Mouse (Mus musculus): ENCODE results near the gene Man2b1.

The Man2b1 gene

GRCm38 (mm10) chr8:85083108-85083813 lies at the start of gene Man2b1:
Man2b1 (plus strand) TSS chr8:85083270.
- peak; percentile 90 for DNase-seq

- DNase-seq, result peak; percentile 48
Measured at GRCm38 (mm10) chr8:85033867-85034266, 49.2 kb upstream of the Man2b1 start.

GRCm38 (mm10) chr8:85034764-85035163 lies 48.3 kb upstream of the Man2b1 start:
- peak; percentile 77 for DNase-seq

GRCm38 (mm10) chr8:85035165-85035727 lies 47.8 kb upstream of the Man2b1 start:
- peak; percentile 56 for DNase-seq

- DNase-seq, result peak; percentile 59
Measured at GRCm38 (mm10) chr8:85035728-85036310, 47.3 kb upstream of the Man2b1 start.

GRCm38 (mm10) chr8:85036381-85036717 lies 46.7 kb upstream of the Man2b1 start:
- no peak for DNase-seq

GRCm38 (mm10) chr8:85036718-85037365 lies 46.2 kb upstream of the Man2b1 start, which contains the start of gene Tnpo2:
Tnpo2 (plus strand) TSS chr8:85036915.
- DNase-seq, result peak; percentile 95

GRCm38 (mm10) chr8:85037366-85037680 lies 45.7 kb upstream of the Man2b1 start:
- DNase-seq, result no peak

- DNase-seq, result peak; percentile 68
Measured at GRCm38 (mm10) chr8:85037681-85038531, 45.2 kb upstream of the Man2b1 start.

GRCm38 (mm10) chr8:85043619-85044018 lies 39.5 kb upstream of the Man2b1 start:
- no peak for DNase-seq

- no peak for DNase-seq
Measured at GRCm38 (mm10) chr8:85057367-85057766, 25.7 kb upstream of the Man2b1 start.

- peak; percentile 91 for DNase-seq
Measured at GRCm38 (mm10) chr8:85059879-85060616, 23.0 kb upstream of the Man2b1 start, which contains the start of gene Fbxw9. Fbxw9 (plus strand) TSS chr8:85060055.

- DNase-seq, result no peak
Measured at GRCm38 (mm10) chr8:85062603-85063002, 20.5 kb upstream of the Man2b1 start.

- DNase-seq, result no peak
Measured at GRCm38 (mm10) chr8:85065213-85065612, 17.9 kb upstream of the Man2b1 start.

- DNase-seq, result no peak
Measured at GRCm38 (mm10) chr8:85067155-85067554, 15.9 kb upstream of the Man2b1 start.

GRCm38 (mm10) chr8:85067982-85068381 lies 15.1 kb upstream of the Man2b1 start, which contains the start of gene Gm5741:
Gm5741 (minus strand) TSS chr8:85067982.
- DNase-seq, result no peak

GRCm38 (mm10) chr8:85071041-85071440 lies 12.0 kb upstream of the Man2b1 start:
- DNase-seq, result no peak

GRCm38 (mm10) chr8:85071514-85072281 lies 11.4 kb upstream of the Man2b1 start, which contains the start of gene Dhps:
Dhps (plus strand) TSS chr8:85071757.
- DNase-seq, result peak; percentile 92

GRCm38 (mm10) chr8:85072364-85072929 lies 10.6 kb upstream of the Man2b1 start:
- no peak for DNase-seq

GRCm38 (mm10) chr8:85073041-85073612 lies 9.9 kb upstream of the Man2b1 start:
- DNase-seq, result no peak

Data from cerebellum, adult 9-11 months (tissue).